Mouse (Mus musculus) thymus, adult 2 months (tissue): ENCODE measurements around the gene Ifit3b.
"Not testable (repeated sequence)": the region's sequence is repeated elsewhere in the genome, so short reads cannot be mapped to it uniquely, and the experiment has no call there.

Experiments used
- CTCF ChIP-seq: fragments of 200-500 bp; IDR thresholded peaks from 2 replicates; pipeline ENCODE4 v1.5.1; 2012; ENCODE audit warnings: mild to moderate bottlenecking, control low read depth, low read length, moderate library complexity, borderline replicate concordance; ENCODE audit not compliant: control insufficient read depth, poor library complexity, insufficient read depth; ENCODE audit errors: extremely low read depth
- POLR2A ChIP-seq: fragments of 200-500 bp; IDR thresholded peaks from 2 replicates; pipeline ENCODE4 v1.6.1; 2012; ENCODE audit warnings: mild to moderate bottlenecking, low read length, control low read depth, moderate library complexity; ENCODE audit not compliant: control insufficient read depth, poor library complexity, insufficient read depth; ENCODE audit errors: extremely low read depth

GRCm38 (mm10) chr19:34607237-34608051 is at the start of gene Ifit3b:
- not testable (repeated sequence) for TF ChIP-seq CTCF, POLR2A
